Mouse (Mus musculus): ENCODE measurements around the gene Cdk12. TPM values are rescaled to one million over a fixed set of nuclear protein-coding genes. Genes with fewer than 3 reads are reported as not detected.

The Cdk12 gene
- total RNA-seq, 2 experiments from 2014 or later: 49.1 to 57.2 TPM

Other genes with a start within 250 kb of the Cdk12 start
- 3.1 and 3.2 TPM in 2 replicates for gene Plxdc1, start 216.6 kb upstream of the Cdk12 start, total RNA-seq (2014; fragmentation: Nextera tagmentation)
- gene Plxdc1, start 216.6 kb upstream of the Cdk12 start, total RNA-seq (2017): 1.6 and 3.9 TPM in 2 replicates
- 11.0 and 15.7 TPM in 2 replicates for gene Arl5c, start 206.9 kb upstream of the Cdk12 start, total RNA-seq (2014; fragmentation: Nextera tagmentation)
- 2.9 and 6.1 TPM in 2 replicates for gene Arl5c, start 206.9 kb upstream of the Cdk12 start, total RNA-seq (2017)
- 0.71 and 4.5 TPM in 2 replicates for gene Cacnb1, start 180.0 kb upstream of the Cdk12 start, total RNA-seq (2014; fragmentation: Nextera tagmentation)
- 0.56 and 0.77 TPM in 2 replicates for gene Cacnb1, start 180.0 kb upstream of the Cdk12 start, total RNA-seq (2017)
- 3,567 and 3,801 TPM in 2 replicates for gene Rpl19, start 176.3 kb upstream of the Cdk12 start, total RNA-seq (2014; fragmentation: Nextera tagmentation)
- 1,586 and 1,858 TPM in 2 replicates for gene Rpl19, start 176.3 kb upstream of the Cdk12 start, total RNA-seq (2017)
- not detected in 2 replicates for gene Stac2, start 149.6 kb upstream of the Cdk12 start, total RNA-seq (2014; fragmentation: Nextera tagmentation)
- not detected in 2 replicates for gene Stac2, start 149.6 kb upstream of the Cdk12 start, total RNA-seq (2017)
- gene Fbxl20, start 52.7 kb upstream of the Cdk12 start, total RNA-seq (2014; fragmentation: Nextera tagmentation): 13.7 and 16.4 TPM in 2 replicates
- gene Fbxl20, start 52.7 kb upstream of the Cdk12 start, total RNA-seq (2017): 6.6 and 7.4 TPM in 2 replicates
- 80.2 and 96.6 TPM in 2 replicates for gene Med1, start 9.8 kb upstream of the Cdk12 start, total RNA-seq (2014; fragmentation: Nextera tagmentation)
- 41.2 and 42.8 TPM in 2 replicates for gene Med1, start 9.8 kb upstream of the Cdk12 start, total RNA-seq (2017)
- gene Neurod2, start 126.6 kb downstream of the Cdk12 start, total RNA-seq (2014; fragmentation: Nextera tagmentation): not detected in 2 replicates
- not detected in 2 replicates for gene Neurod2, start 126.6 kb downstream of the Cdk12 start, total RNA-seq (2017)
- gene Ppp1r1b, start 145.3 kb downstream of the Cdk12 start, total RNA-seq (2014; fragmentation: Nextera tagmentation): not detected in 2 replicates
- not detected in 2 replicates for gene Ppp1r1b, start 145.3 kb downstream of the Cdk12 start, total RNA-seq (2017)
- 18.4 and 24.9 TPM in 2 replicates for gene Stard3, start 155.3 kb downstream of the Cdk12 start, total RNA-seq (2014; fragmentation: Nextera tagmentation)
- gene Stard3, start 155.3 kb downstream of the Cdk12 start, total RNA-seq (2017): 18.2 and 27.8 TPM in 2 replicates
- gene Tcap, start 180.8 kb downstream of the Cdk12 start, total RNA-seq (2014; fragmentation: Nextera tagmentation): not detected in 2 replicates
- gene Tcap, start 180.8 kb downstream of the Cdk12 start, total RNA-seq (2017): not detected in 2 replicates
- not detected in 2 replicates for gene Pnmt, start 183.4 kb downstream of the Cdk12 start, total RNA-seq (2014; fragmentation: Nextera tagmentation)
- gene Pnmt, start 183.4 kb downstream of the Cdk12 start, total RNA-seq (2017): not detected in 2 replicates
- 1.3 and 3.1 TPM in 2 replicates for gene Pgap3, start 197.4 kb downstream of the Cdk12 start, total RNA-seq (2014; fragmentation: Nextera tagmentation)
- 1.4 and 2.8 TPM in 2 replicates for gene Pgap3, start 197.4 kb downstream of the Cdk12 start, total RNA-seq (2017)
- not detected in 2 replicates for gene Erbb2, start 209.4 kb downstream of the Cdk12 start, total RNA-seq (2014; fragmentation: Nextera tagmentation)
- not detected in 2 replicates for gene Erbb2, start 209.4 kb downstream of the Cdk12 start, total RNA-seq (2017)
- 66.2 and 84.5 TPM in 2 replicates for gene Mien1, start 235.9 kb downstream of the Cdk12 start, total RNA-seq (2014; fragmentation: Nextera tagmentation)
- 23.7 and 24.9 TPM in 2 replicates for gene Mien1, start 235.9 kb downstream of the Cdk12 start, total RNA-seq (2017)
- not detected in 2 replicates for gene Grb7, start 243.3 kb downstream of the Cdk12 start, total RNA-seq (2014; fragmentation: Nextera tagmentation)
- not detected in 2 replicates for gene Grb7, start 243.3 kb downstream of the Cdk12 start, total RNA-seq (2017)